Mouse (Mus musculus) kidney, postnatal 0 days (tissue): ENCODE data around the gene Fcrla. TPM values are rescaled to one million over a fixed set of nuclear protein-coding genes. Genes with fewer than 3 reads are reported as not detected.
A peak's percentile ranks its signal among the peaks of the same experiment; 100 is the strongest.
"Not testable (repeated sequence)": the region's sequence is repeated elsewhere in the genome, so short reads cannot be mapped to it uniquely, and the experiment has no call there.

Experiments
- ATAC-seq: fragments of 200-750 bp; cut with Nextera tagmentation; replicated peaks from 2 replicates; pipeline ENCODE4 v1.8.0; 2017; ENCODE audit warnings: low read depth, moderate number of reproducible peaks, moderate TSS enrichment, moderate library complexity; ENCODE audit not compliant: low FRiP score
- DNase-seq: peaks from one replicate; pipeline ENCODE4 v3.0.0-alpha.2; 2016; ENCODE audit warnings: low spot score
- H3K27ac ChIP-seq: fragments of 300-500 bp; sonication (generic); 2 replicates; pipeline ENCODE4 v1.5.1; 2014; ENCODE audit warnings: mild to moderate bottlenecking
- H3K27me3 ChIP-seq: fragments of 300-500 bp; sonication (generic); 2 replicates; pipeline ENCODE4 v1.6.1; 2014; ENCODE audit warnings: low read length, mixed read lengths; ENCODE audit not compliant: insufficient read depth
- H3K36me3 ChIP-seq: fragments of 300-500 bp; sonication (generic); 2 replicates; pipeline ENCODE4 v1.6.1; 2014; ENCODE audit warnings: low read length, mixed read lengths; ENCODE audit not compliant: insufficient read depth
- H3K4me1 ChIP-seq: fragments of 300-500 bp; sonication (generic); replicated peaks from 2 replicates; pipeline ENCODE4 v1.6.1; 2014; ENCODE audit warnings: antibody characterized with exemption, low read length, mixed read lengths; ENCODE audit not compliant: insufficient read depth
- H3K4me2 ChIP-seq: fragments of 300-500 bp; sonication (generic); 2 replicates; pipeline ENCODE4 v1.6.1; 2014; ENCODE audit warnings: mild to moderate bottlenecking, low read length, moderate library complexity, mixed read lengths
- H3K4me3 ChIP-seq: fragments of 300-500 bp; sonication (generic); replicated peaks from 2 replicates; pipeline ENCODE4 v1.5.1; 2014; ENCODE audit warnings: low read depth, low read length
- H3K9ac ChIP-seq: fragments of 300-500 bp; sonication (generic); 2 replicates; pipeline ENCODE4 v1.6.1; 2014; ENCODE audit warnings: low read depth, low read length
- H3K9me3 ChIP-seq: fragments of 300-500 bp; sonication (generic); replicated peaks from 2 replicates; pipeline ENCODE4 v1.6.1; 2016; ENCODE audit warnings: low read length, inconsistent platforms, mixed read lengths
- CTCF ChIP-seq: IDR thresholded peaks from 2 replicates; pipeline ENCODE4 v1.5.1; 2016; ENCODE audit warnings: antibody characterized with exemption, low read depth, mild to moderate bottlenecking, moderate library complexity
- WGBS: fragments of 180-500 bp; shearing (Covaris S2); extraction: QIAGEN DNeasy Blood & Tissue Kit; methylation state at CpG from one replicate; pipeline ENCODE4 v1.1.7; 2014; 5-methylcytosine and 5-hydroxymethylcytosine counted together
- polyA plus RNA-seq: library from polyadenylated mRNA; unstranded; fragments of >200 nt; fragmentation: Nextera tagmentation; extraction: Ambion mirVana; gene quantifications from 2 replicates; pipeline ENCODE4 v1.2.1, GENCODE M21; 2015

Fcrla gene
- not detected in 2 replicates for polyA plus RNA-seq

DNA sequence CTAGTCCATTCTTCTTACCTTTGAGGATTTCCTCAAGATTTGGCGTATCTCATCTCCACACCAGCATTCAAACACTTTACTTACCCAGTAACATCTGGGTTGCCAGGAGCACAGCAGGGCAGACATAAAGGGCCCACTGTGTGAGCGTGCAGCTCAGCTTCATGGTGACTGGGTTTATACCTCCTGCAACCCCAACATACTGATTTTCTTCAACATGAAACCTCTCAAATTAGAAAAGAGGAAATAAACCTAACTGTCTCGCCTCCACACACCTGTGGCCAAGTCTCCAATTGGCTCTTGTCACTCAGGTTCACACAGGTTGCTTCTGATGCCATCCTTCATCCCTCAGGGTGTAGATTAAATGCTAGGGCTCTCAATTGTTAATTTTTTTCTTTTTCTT, at the start of gene Fcrla:
Gene Fcrla, minus strand, starts transcription at position 206 of the 400 bp plus-strand sequence.
- no peak for ATAC-seq
- Histone ChIP-seq H3K4me1 (no peaks in the 10 kb centered on the region), H3K27me3 (no peaks in the 10 kb centered on the region), H3K36me3 (no peaks in the 10 kb centered on the region), H3K4me2 (no peak within 1 kb of the TSS), H3K9me3 (no peaks in the 10 kb centered on the region), H3K27ac (no peak within 1 kb of the TSS), H3K9ac (no peak within 1 kb of the TSS), H3K4me3 (no peak within 1 kb of the TSS)
- 83% methylated on average over 3 of the region's 3 CpGs for WGBS
- no peak for TF ChIP-seq CTCF
- DNase-seq: no peak

DNA sequence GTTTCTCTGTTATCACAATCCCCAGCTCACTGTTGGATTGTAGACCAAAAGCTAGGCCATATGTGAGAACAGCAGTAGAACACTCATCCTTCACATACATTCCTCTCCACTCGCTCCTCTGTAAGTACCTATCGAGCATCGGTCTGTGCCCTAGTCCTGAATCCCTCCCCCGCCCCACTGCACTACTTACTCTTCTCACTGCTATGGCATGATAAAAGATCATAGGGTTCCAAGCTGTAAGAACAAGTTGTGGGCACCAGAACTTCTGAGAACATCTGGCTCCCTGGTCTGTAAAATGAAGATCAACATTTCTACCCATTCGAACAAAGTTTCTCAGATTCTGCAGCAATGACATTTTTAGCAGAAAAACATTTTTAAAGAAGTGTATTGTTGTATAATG, 49.1 kb upstream of the Fcrla start, which contains the start of gene Fcgr2b:
Gene Fcgr2b, minus strand, starts transcription at position 101 of the 400 bp plus-strand sequence.
- Histone ChIP-seq H3K9me3 (no peaks in the 10 kb centered on the region), H3K27me3 (no peaks in the 10 kb centered on the region), H3K27ac (peak within 1 kb of the TSS; percentile 47; the same call in 1 of the 2 replicates), H3K36me3 (no peaks in the 10 kb centered on the region), H3K4me1 (no peaks in the 10 kb centered on the region; the same call in 1 of the 2 replicates), H3K9ac (no peak within 1 kb of the TSS), H3K4me2 (peak within 1 kb of the TSS; percentile 18; the same call in 1 of the 2 replicates), H3K4me3 (no peak within 1 kb of the TSS)
- DNase-seq (no peak), ATAC-seq (no peak)
- no peak for TF ChIP-seq CTCF
- 86% methylated on average over 5 of the region's 5 CpGs for WGBS

DNA sequence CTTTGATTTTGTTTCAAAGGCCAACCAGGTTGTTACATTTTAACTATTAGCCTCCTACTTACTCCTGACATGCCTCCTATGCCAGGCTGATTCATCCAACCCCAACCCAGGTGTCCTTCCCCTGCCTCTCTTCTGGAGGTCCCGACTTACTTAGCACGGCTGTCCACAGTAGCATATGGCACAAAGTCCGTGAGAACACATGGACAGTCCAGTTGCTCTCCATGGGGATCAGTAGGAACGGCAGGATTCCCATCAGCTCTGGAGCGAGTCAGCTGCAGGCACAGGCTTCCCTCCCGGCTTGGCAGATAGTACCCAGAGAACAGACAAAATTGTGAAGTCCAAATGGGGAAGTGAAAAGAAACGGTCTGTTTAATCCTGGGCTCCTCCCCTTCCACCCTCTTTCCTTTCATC, 48.4 kb upstream of the Fcrla start:
- no peak for TF ChIP-seq CTCF
- Histone ChIP-seq H3K27me3 (no peaks in the 10 kb centered on the region), H3K4me1 (no peaks in the 10 kb centered on the region; the same call in 1 of the 2 replicates), H3K9ac (no peak overlapping the region), H3K36me3 (no peaks in the 10 kb centered on the region), H3K4me2 (peak overlapping the region; percentile 18; the same call in 1 of the 2 replicates), H3K27ac (peak overlapping the region; percentile 47; the same call in 1 of the 2 replicates), H3K4me3 (no peak overlapping the region), H3K9me3 (no peaks in the 10 kb centered on the region)
- WGBS: 41% methylated on average over 7 of the region's 7 CpGs
- ATAC-seq (peak; percentile 90), DNase-seq (peak; percentile 17)

DNA sequence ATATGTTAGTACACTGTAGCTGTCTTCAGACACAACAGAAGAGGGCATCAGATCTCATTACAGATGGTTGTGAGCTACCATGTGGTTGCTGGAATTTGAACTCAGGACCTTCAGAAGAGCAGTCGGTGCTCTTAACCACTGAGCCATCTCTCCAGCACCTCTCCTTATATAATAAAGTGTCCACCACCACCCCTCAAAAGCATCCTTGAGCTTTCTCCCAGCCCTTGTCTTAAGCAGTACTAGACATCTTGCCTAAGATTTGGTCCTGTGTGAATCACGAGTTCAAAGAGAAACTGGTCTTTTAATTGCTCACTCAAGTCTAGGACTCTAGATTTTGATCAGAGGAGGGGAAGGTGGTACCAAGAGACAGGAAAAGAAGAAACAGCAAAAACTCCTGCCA, 48.0 kb upstream of the Fcrla start:
- not testable (repeated sequence) for DNase-seq, H3K36me3 ChIP-seq, H3K4me2 ChIP-seq, H3K9me3 ChIP-seq, H3K9ac ChIP-seq, H3K27ac ChIP-seq, H3K4me1 ChIP-seq, H3K27me3 ChIP-seq, ATAC-seq, H3K4me3 ChIP-seq
- 64% methylated on average over 2 of the region's 2 CpGs for WGBS

DNA sequence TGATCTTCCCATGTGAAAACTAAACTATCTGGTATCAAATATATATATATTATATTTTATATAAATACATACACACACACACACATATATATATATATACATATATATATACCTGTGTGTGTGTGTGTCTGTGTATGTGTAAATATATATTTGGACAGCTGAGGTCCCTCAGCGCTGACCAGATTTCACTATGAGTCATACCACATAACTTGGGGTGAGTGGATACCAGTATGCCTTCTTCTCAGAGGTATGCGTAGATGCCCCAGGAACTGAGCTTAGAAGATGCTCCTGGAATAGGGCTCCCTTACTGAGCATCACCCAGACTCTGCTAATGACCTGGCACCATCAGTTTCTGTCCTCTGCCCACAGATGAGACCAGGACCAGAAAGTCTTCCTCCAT, 47.4 kb upstream of the Fcrla start:
- WGBS: 93% methylated on average over 2 of the region's 2 CpGs
- no peak overlapping the region for H3K27ac ChIP-seq
- ATAC-seq: no peak
- no peaks in the 10 kb centered on the region for H3K9me3 ChIP-seq
- no peaks in the 10 kb centered on the region for H3K27me3 ChIP-seq
- no peak for TF ChIP-seq CTCF
- H3K4me3 ChIP-seq: no peak overlapping the region
- no peak overlapping the region for H3K4me2 ChIP-seq
- H3K4me1 ChIP-seq: no peaks in the 10 kb centered on the region; the same call in 1 of the 2 replicates
- DNase-seq: no peak
- no peaks in the 10 kb centered on the region for H3K36me3 ChIP-seq
- no peak overlapping the region for H3K9ac ChIP-seq

DNA sequence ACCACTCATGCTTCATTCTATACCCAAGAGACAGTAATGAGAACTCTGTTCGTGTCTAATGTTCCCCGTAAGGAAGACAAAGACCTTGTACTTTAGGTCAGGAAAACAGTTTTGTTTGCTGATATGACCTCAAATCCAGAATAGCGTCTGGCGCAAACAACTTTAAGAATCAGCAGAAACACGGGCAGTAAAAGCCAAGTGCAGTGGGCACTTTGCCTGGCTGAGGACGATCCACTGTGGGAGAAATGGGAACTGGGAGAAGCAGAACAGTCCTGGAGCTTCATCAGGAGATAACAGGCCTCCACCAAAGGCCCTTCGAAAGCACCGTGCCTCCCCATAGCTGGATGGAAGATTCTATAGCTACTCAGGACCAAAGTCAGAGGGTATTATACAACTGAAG, 46.8 kb upstream of the Fcrla start:
- H3K36me3 ChIP-seq: no peaks in the 10 kb centered on the region
- H3K9me3 ChIP-seq: no peaks in the 10 kb centered on the region
- H3K27ac ChIP-seq: no peak overlapping the region
- no peak overlapping the region for H3K4me3 ChIP-seq
- no peak for DNase-seq
- no peaks in the 10 kb centered on the region for H3K27me3 ChIP-seq
- 85% methylated on average over 8 of the region's 8 CpGs for WGBS
- H3K4me2 ChIP-seq: no peak overlapping the region
- H3K9ac ChIP-seq: no peak overlapping the region
- ATAC-seq: no peak
- no peak for TF ChIP-seq CTCF
- H3K4me1 ChIP-seq: no peaks in the 10 kb centered on the region; the same call in 1 of the 2 replicates

DNA sequence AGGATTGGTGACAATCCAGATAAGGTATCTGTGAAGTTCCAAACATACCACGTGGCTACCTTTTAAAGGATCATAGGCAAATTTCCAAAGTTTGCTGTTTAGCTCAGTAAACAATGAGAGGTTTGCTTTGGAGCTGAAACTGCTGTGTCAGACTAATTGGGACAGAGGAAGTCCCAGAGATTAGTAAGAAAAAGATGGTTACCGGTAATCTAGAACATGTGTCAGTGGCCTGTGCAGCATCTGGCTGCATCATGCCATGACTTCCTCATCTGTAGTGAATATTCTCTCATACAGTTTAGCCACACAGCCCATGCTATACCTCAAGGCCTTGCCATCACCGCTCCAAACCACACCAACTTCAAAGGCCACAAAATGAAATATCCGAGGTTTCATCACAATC, 45.6 kb upstream of the Fcrla start:
- H3K4me2 ChIP-seq: no peak overlapping the region

More for the DNA sequence above, 45.6 kb upstream of the Fcrla start:
- Histone ChIP-seq H3K9me3 (no peaks in the 10 kb centered on the region), H3K4me1 (no peaks in the 10 kb centered on the region; the same call in 1 of the 2 replicates), H3K36me3 (no peaks in the 10 kb centered on the region), H3K9ac (no peak overlapping the region), H3K27ac (no peak overlapping the region), H3K4me3 (no peak overlapping the region), H3K27me3 (no peaks in the 10 kb centered on the region)
- ATAC-seq: no peak
- DNase-seq: no peak
- no peak for TF ChIP-seq CTCF
- 75% methylated on average over 4 of the region's 4 CpGs for WGBS
